Mouse (Mus musculus) spleen, adult 2 months (tissue): Measurements from ENCODE around the gene Cym. TPM values are rescaled to one million over a fixed set of nuclear protein-coding genes. Genes with fewer than 3 reads are reported as not detected.

Experiments
- DNase-seq, 2 experiments: peaks; one replicate each; pipeline versions ENCODE4 v3.0.0 to v3.0.0-alpha.2; 2012 to 2021; ENCODE audit warnings: low spot score in 2 of 2, low read depth in 1 of 2
- H3K27ac ChIP-seq: fragments of 200-500 bp; 2 replicates; pipeline ENCODE4 v1.5.1; 2012; ENCODE audit warnings: low read length, inconsistent platforms; ENCODE audit not compliant: insufficient read depth
- H3K27me3 ChIP-seq: fragments of 200-500 bp; 2 replicates; pipeline ENCODE4 v1.6.1; 2012; ENCODE audit warnings: mild to moderate bottlenecking, moderate library complexity, low read length, inconsistent platforms; ENCODE audit not compliant: control insufficient read depth, insufficient read depth
- H3K36me3 ChIP-seq: fragments of 200-500 bp; 2 replicates; pipeline ENCODE4 v1.6.1; 2012; ENCODE audit warnings: mild to moderate bottlenecking, low read length, inconsistent platforms; ENCODE audit not compliant: control insufficient read depth, insufficient read depth
- H3K4me1 ChIP-seq: fragments of 200-500 bp; 2 replicates; pipeline ENCODE4 v1.6.1; 2011; ENCODE audit warnings: inconsistent platforms; ENCODE audit not compliant: control insufficient read depth, insufficient read depth, insufficient read length
- H3K4me3 ChIP-seq: fragments of 200-500 bp; 2 replicates; pipeline ENCODE4 v1.5.1; 2011; ENCODE audit warnings: mild to moderate bottlenecking, inconsistent platforms; ENCODE audit not compliant: insufficient read depth, insufficient read length; ENCODE audit errors: extremely low read depth
- CTCF ChIP-seq: fragments of 200-500 bp; IDR thresholded peaks from 2 replicates; pipeline ENCODE4 v1.5.1; 2011; ENCODE audit warnings: mild to moderate bottlenecking, inconsistent platforms; ENCODE audit not compliant: insufficient read depth, insufficient read length, insufficient replicate concordance; ENCODE audit errors: extremely low read depth
- POLR2A ChIP-seq: fragments of 200-500 bp; IDR thresholded peaks from 2 replicates; pipeline ENCODE4 v1.6.1; 2011; ENCODE audit warnings: low read depth, low read length, inconsistent platforms
- WGBS: fragments of 180-500 bp; shearing (Covaris S2); methylation state at CpG from one replicate; pipeline ENCODE4 v1.1.7; 2018; 5-methylcytosine and 5-hydroxymethylcytosine counted together
- polyA plus RNA-seq: library from polyadenylated mRNA; depleted of rRNA; stranded (reverse); fragments of >200 nt; gene quantifications from 2 replicates; pipeline ENCODE4 v1.2.3, GENCODE M21; 2012

The Cym gene
- polyA plus RNA-seq, 1 experiment, result 0.33 TPM

GRCm38 (mm10) chr3:107188226-107188899 lies 33.2 kb downstream of the Cym start:
- H3K4me3 ChIP-seq, result no peak overlapping the region
- H3K36me3 ChIP-seq, result no peaks in the 10 kb centered on the region
- TF ChIP-seq POLR2A (no peak), CTCF (peak; percentile 55; the same call in 1 of the 2 replicates)
- H3K27ac ChIP-seq, result no peak overlapping the region
- H3K27me3 ChIP-seq, result no peaks in the 10 kb centered on the region
- WGBS, result 58% methylated on average over 6 of the region's 6 CpGs
- H3K4me1 ChIP-seq, result no peaks in the 10 kb centered on the region; the same call in 1 of the 2 replicates
- no peak for DNase-seq

GRCm38 (mm10) chr3:107187022-107187421 lies 34.5 kb downstream of the Cym start:
- WGBS, result 85% methylated on average over 4 of the region's 4 CpGs
- no peak for DNase-seq
- Histone ChIP-seq H3K27me3 (no peaks in the 10 kb centered on the region), H3K4me1 (no peaks in the 10 kb centered on the region; the same call in 1 of the 2 replicates), H3K4me3 (no peak overlapping the region), H3K27ac (no peak overlapping the region), H3K36me3 (no peaks in the 10 kb centered on the region)
- TF ChIP-seq POLR2A (no peak), CTCF (no peak)

- H3K4me1 ChIP-seq, result no peaks in the 10 kb centered on the region; the same call in 1 of the 2 replicates
- WGBS, result 31% methylated on average over 3 of the region's 3 CpGs
- H3K36me3 ChIP-seq, result no peaks in the 10 kb centered on the region
- no peak for TF ChIP-seq CTCF
- no peak for TF ChIP-seq POLR2A
- DNase-seq, result no peak
- H3K27me3 ChIP-seq, result no peaks in the 10 kb centered on the region
- H3K27ac ChIP-seq, result no peak overlapping the region
- no peak overlapping the region for H3K4me3 ChIP-seq
Measured at GRCm38 (mm10) chr3:107185597-107185996, 35.9 kb downstream of the Cym start.

- no peaks in the 10 kb centered on the region; the same call in 1 of the 2 replicates for H3K4me1 ChIP-seq
- H3K27ac ChIP-seq, result no peak overlapping the region
- TF ChIP-seq POLR2A, result no peak
- no peak for TF ChIP-seq CTCF
- H3K4me3 ChIP-seq, result no peak overlapping the region
- 86% methylated on average over 3 of the region's 3 CpGs for WGBS
- H3K27me3 ChIP-seq, result no peaks in the 10 kb centered on the region
- no peak for DNase-seq
- no peaks in the 10 kb centered on the region for H3K36me3 ChIP-seq
Measured at GRCm38 (mm10) chr3:107183178-107183577, 38.4 kb downstream of the Cym start.

GRCm38 (mm10) chr3:107182756-107183155 lies 38.8 kb downstream of the Cym start, which contains the start of gene Kcna10:
Gene Kcna10, plus strand, starts transcription at chr3:107183056.
- WGBS, result 71% methylated on average over 1 of the region's 1 CpGs
- no peaks in the 10 kb centered on the region for H3K27me3 ChIP-seq
- H3K27ac ChIP-seq, result no peak within 1 kb of the TSS
- DNase-seq, result no peak
- H3K36me3 ChIP-seq, result no peaks in the 10 kb centered on the region
- H3K4me1 ChIP-seq, result no peaks in the 10 kb centered on the region; the same call in 1 of the 2 replicates
- no peak within 1 kb of the TSS for H3K4me3 ChIP-seq
- TF ChIP-seq POLR2A, result no peak
- no peak for TF ChIP-seq CTCF

GRCm38 (mm10) chr3:107180860-107181259 lies 40.7 kb downstream of the Cym start:
- Histone ChIP-seq H3K4me3 (no peak overlapping the region), H3K27me3 (no peaks in the 10 kb centered on the region), H3K36me3 (no peaks in the 10 kb centered on the region), H3K27ac (no peak overlapping the region), H3K4me1 (no peaks in the 10 kb centered on the region; the same call in 1 of the 2 replicates)
- no peak for DNase-seq
- TF ChIP-seq POLR2A (no peak), CTCF (no peak)
- WGBS, result 75% methylated on average over 2 of the region's 2 CpGs

- WGBS, result 74% methylated on average over 9 of the region's 9 CpGs
- H3K27ac ChIP-seq, result no peak overlapping the region
- DNase-seq, result no peak
- H3K4me3 ChIP-seq, result no peak overlapping the region
- H3K36me3 ChIP-seq, result no peaks in the 10 kb centered on the region
- H3K4me1 ChIP-seq, result no peaks in the 10 kb centered on the region
- TF ChIP-seq CTCF (no peak), POLR2A (no peak)
- no peaks in the 10 kb centered on the region for H3K27me3 ChIP-seq
Measured at GRCm38 (mm10) chr3:107176501-107176900, 45.0 kb downstream of the Cym start.
